Mouse (Mus musculus) kidney, embryonic 16.5 days (tissue): ENCODE results near the gene Tnpo2. TPM values are rescaled to one million over a fixed set of nuclear protein-coding genes. Genes with fewer than 3 reads are reported as not detected.

Source experiments
- ATAC-seq: fragments of 200-750 bp; cut with Nextera tagmentation; 2 replicates; pipeline ENCODE4 v1.8.0; 2017; ENCODE audit warnings: moderate TSS enrichment; ENCODE audit not compliant: low FRiP score, low TSS enrichment
- H3K27ac ChIP-seq: fragments of 300-500 bp; sonication (generic); 2 replicates; pipeline ENCODE4 v1.5.1; 2014; ENCODE audit warnings: low read length
- H3K27me3 ChIP-seq: fragments of 300-500 bp; sonication (generic); 2 replicates; pipeline ENCODE4 v1.6.1; 2014; ENCODE audit warnings: low read length, control low read depth, mixed read lengths; ENCODE audit not compliant: insufficient read depth
- H3K36me3 ChIP-seq: fragments of 300-500 bp; sonication (generic); 2 replicates; pipeline ENCODE4 v1.6.1; 2014; ENCODE audit warnings: low read length, control low read depth, mixed read lengths; ENCODE audit not compliant: insufficient read depth
- H3K4me1 ChIP-seq: fragments of 300-500 bp; sonication (generic); 2 replicates; pipeline ENCODE4 v1.6.1; 2014; ENCODE audit warnings: low read length, control low read depth, mixed read lengths; ENCODE audit not compliant: insufficient read depth
- H3K4me2 ChIP-seq: fragments of 300-500 bp; sonication (generic); replicated peaks from 2 replicates; pipeline ENCODE4 v1.6.1; 2014; ENCODE audit warnings: low read depth, low read length
- H3K4me3 ChIP-seq: fragments of 300-500 bp; sonication (generic); 2 replicates; pipeline ENCODE4 v1.5.1; 2014; ENCODE audit warnings: mild to moderate bottlenecking, low read length
- H3K9ac ChIP-seq: fragments of 300-500 bp; sonication (generic); replicated peaks from 2 replicates; pipeline ENCODE4 v1.6.1; 2014; ENCODE audit warnings: low read length
- H3K9me3 ChIP-seq: fragments of 300-500 bp; sonication (generic); 2 replicates; pipeline ENCODE4 v1.6.1; 2016; ENCODE audit warnings: low read length, control low read depth
- WGBS: fragments of 180-500 bp; shearing (Covaris S2); extraction: QIAGEN DNeasy Blood & Tissue Kit; methylation state at CpG from one replicate; pipeline ENCODE4 v1.1.7; 2014; 5-methylcytosine and 5-hydroxymethylcytosine counted together
- polyA plus RNA-seq: library from polyadenylated mRNA; unstranded; fragments of >200 nt; fragmentation: Nextera tagmentation; extraction: Ambion mirVana; gene quantifications from 2 replicates; pipeline ENCODE4 v1.2.1, GENCODE M21; 2015

Tnpo2 gene
- polyA plus RNA-seq, 1 experiment from 2014 or later: 27.5 TPM

- H3K27me3 ChIP-seq: no peaks in the 10 kb centered on the region
- H3K9me3 ChIP-seq: no peaks in the 10 kb centered on the region
- H3K4me3 ChIP-seq: no peak overlapping the region
- WGBS: 97% methylated on average over 2 of the region's 2 CpGs
- no peak for ATAC-seq
- no peak overlapping the region for H3K27ac ChIP-seq
- no peak overlapping the region for H3K4me2 ChIP-seq
- peaks cover 7% of the 10 kb centered on the region for H3K4me1 ChIP-seq
- H3K9ac ChIP-seq: no peak overlapping the region
- H3K36me3 ChIP-seq: peaks cover 9% of the 10 kb centered on the region; the same call in 1 of the 2 replicates
Measured at GRCm38 (mm10) chr8:85067155-85067554, 30.4 kb downstream of the Tnpo2 start.

- Histone ChIP-seq H3K9ac (no peak within 1 kb of the TSS), H3K27me3 (no peaks in the 10 kb centered on the region), H3K4me1 (peaks cover 11% of the 10 kb centered on the region), H3K4me2 (no peak within 1 kb of the TSS), H3K27ac (no peak within 1 kb of the TSS), H3K9me3 (no peaks in the 10 kb centered on the region), H3K36me3 (peaks cover 6% of the 10 kb centered on the region; the same call in 1 of the 2 replicates), H3K4me3 (no peak within 1 kb of the TSS)
- ATAC-seq: no peak
Measured at GRCm38 (mm10) chr8:85067982-85068381, 31.3 kb downstream of the Tnpo2 start, which contains the start of gene Gm5741. Gene Gm5741 (minus strand): TSS chr8:85067982.

GRCm38 (mm10) chr8:85071041-85071440 is 34.3 kb downstream of the Tnpo2 start:
- peak overlapping the region; percentile 91 for H3K9ac ChIP-seq
- H3K27me3 ChIP-seq: no peaks in the 10 kb centered on the region
- ATAC-seq: no peak
- H3K27ac ChIP-seq: peak overlapping the region; percentile 98
- peak overlapping the region; percentile 93 for H3K4me3 ChIP-seq
- H3K36me3 ChIP-seq: peaks cover 30% of the 10 kb centered on the region
- 79% methylated on average over 5 of the region's 5 CpGs for WGBS
- H3K9me3 ChIP-seq: no peaks in the 10 kb centered on the region
- H3K4me1 ChIP-seq: peaks cover 11% of the 10 kb centered on the region
- H3K4me2 ChIP-seq: peak overlapping the region; percentile 78

DNA sequence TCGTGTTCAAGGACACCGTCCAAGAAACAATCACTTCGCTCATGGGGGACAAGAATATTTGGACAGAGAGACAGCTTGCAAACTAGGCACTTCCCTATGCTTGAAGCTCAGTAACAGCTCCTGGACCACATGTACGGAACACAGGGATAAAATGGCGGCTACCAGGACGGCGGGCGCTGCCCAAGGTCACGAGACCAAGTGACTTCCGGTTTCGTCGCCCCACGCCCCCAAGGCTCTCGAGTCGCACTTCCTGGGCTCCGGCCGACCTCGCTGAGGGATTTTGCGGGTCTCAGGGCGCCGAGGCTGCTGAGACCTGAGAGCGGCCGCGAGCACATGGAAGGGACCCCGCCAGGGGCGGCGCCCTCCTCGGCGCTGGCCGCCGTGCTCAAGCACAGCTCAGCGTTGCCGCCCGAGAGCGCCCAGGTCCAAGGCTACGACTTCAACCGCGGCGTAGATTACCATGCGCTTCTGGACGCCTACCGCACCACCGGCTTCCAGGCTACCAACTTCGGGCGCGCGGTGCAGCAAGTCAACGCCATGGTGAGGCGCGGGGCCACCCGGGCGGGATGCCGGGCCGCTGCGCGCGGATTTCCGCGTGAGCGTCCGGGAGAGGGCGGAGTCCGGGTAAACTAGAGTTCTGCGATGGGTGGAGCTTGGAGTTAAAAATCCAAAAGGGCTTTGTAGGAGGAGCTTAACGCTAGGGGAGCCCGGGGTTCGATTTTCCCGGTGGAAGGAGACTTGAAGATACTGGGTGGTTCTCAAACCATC is 35.0 kb downstream of the Tnpo2 start, which contains the start of gene Dhps:
Gene Dhps, plus strand, starts transcription at position 244 of the 768 bp plus-strand sequence.
- Histone ChIP-seq H3K9ac (peak within 1 kb of the TSS; percentile 91), H3K4me3 (peak within 1 kb of the TSS; percentile 93), H3K36me3 (peaks cover 33% of the 10 kb centered on the region), H3K9me3 (no peaks in the 10 kb centered on the region), H3K4me1 (peaks cover 11% of the 10 kb centered on the region), H3K27me3 (no peaks in the 10 kb centered on the region), H3K27ac (peak within 1 kb of the TSS; percentile 98), H3K4me2 (peak within 1 kb of the TSS; percentile 78)
- peak; percentile 91 for ATAC-seq
- WGBS: under 1% methylated on average over 68 of the region's 68 CpGs

DNA sequence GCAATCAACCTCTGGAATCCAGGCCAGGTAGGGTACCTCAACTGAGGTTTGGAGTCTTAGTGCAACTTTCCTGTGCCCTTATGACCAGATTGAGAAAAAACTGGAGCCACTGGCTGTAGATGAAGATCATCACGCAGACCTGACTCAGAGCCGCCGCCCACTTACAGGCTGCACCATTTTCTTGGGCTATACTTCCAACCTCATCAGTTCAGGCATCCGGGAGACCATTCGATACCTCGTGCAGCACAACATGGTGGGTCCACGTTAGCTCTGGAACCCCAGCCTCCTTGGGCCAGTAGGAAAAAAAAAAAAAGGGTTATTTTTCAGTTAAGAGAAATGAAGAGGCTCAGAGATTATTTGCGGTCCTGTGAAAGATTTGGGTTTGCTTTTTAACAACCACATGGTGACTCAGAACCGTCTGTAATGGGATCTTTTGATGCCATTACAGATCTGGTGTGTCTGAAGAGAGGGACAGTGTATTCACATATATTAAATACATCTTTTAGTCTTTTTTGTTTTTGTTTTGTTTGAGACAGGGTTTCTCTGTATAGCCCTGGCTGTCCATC is 35.7 kb downstream of the Tnpo2 start:
- Histone ChIP-seq H3K9me3 (no peaks in the 10 kb centered on the region), H3K27me3 (no peaks in the 10 kb centered on the region), H3K36me3 (peaks cover 34% of the 10 kb centered on the region), H3K4me1 (peaks cover 11% of the 10 kb centered on the region), H3K4me3 (peak overlapping the region; percentile 93), H3K4me2 (peak overlapping the region; percentile 78), H3K9ac (peak overlapping the region; percentile 91), H3K27ac (peak overlapping the region; percentile 98)
- no peak for ATAC-seq
- 26% methylated on average over 9 of the region's 9 CpGs for WGBS

DNA sequence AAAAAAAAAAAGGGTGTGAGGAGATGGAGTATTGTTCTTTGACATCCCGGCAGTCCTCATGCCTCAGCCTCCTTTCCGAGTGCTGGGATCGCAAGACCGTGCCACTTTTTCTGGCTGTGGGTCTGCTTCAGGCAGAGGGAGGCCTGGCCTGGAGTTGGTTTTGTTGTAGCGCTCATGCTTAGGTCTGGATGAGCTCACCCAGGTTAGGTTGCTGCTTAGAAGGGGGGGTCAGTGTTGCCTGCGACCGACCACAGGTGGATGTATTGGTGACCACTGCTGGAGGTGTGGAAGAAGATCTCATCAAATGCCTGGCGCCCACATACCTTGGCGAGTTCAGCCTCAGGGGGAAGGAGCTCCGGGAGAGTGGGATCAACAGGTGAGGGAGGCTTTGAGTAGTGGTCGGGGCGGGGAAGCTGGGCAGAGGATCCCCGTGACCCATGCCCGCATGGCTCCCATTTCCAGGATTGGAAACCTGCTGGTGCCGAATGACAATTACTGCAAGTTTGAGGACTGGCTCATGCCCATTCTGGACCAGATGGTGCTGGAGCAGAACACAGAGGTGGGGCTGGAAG is 36.4 kb downstream of the Tnpo2 start:
- H3K4me1 ChIP-seq: peaks cover 11% of the 10 kb centered on the region
- no peaks in the 10 kb centered on the region for H3K27me3 ChIP-seq
- no peak overlapping the region for H3K9ac ChIP-seq
- 0 out of 2 replicates have a peak overlapping the region, but pooled peaks have one; percentile 78 for H3K4me2 ChIP-seq
- 92% methylated on average over 15 of the region's 15 CpGs for WGBS
- no peak overlapping the region for H3K27ac ChIP-seq
- H3K4me3 ChIP-seq: no peak overlapping the region
- no peaks in the 10 kb centered on the region for H3K9me3 ChIP-seq
- no peak for ATAC-seq
- H3K36me3 ChIP-seq: peaks cover 34% of the 10 kb centered on the region

GRCm38 (mm10) chr8:85074167-85074566 is 37.5 kb downstream of the Tnpo2 start:
- Histone ChIP-seq H3K4me3 (no peak overlapping the region), H3K4me2 (no peak overlapping the region), H3K9me3 (no peaks in the 10 kb centered on the region), H3K4me1 (peaks cover 11% of the 10 kb centered on the region), H3K36me3 (peaks cover 39% of the 10 kb centered on the region), H3K27me3 (no peaks in the 10 kb centered on the region), H3K27ac (no peak overlapping the region), H3K9ac (no peak overlapping the region)
- no peak for ATAC-seq
- 78% methylated on average over 10 of the region's 10 CpGs for WGBS

DNA sequence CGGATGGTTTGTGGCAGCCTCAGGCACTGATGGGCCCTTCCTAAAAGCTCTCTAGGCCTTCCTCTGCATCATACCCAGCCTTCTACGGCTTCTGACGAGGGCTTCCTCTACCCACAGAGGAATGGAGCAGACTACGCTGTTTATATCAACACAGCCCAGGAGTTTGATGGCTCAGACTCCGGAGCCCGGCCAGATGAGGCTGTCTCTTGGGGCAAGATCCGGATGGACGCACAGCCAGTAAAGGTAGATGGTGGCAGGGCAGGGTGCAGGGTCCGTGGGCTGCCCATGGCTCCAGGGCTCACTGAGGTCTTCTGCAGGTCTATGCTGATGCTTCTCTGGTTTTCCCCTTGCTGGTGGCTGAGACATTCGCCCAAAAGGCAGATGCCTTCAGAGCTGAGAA is 37.9 kb downstream of the Tnpo2 start:
- Histone ChIP-seq H3K4me2 (no peak overlapping the region), H3K4me3 (no peak overlapping the region), H3K9ac (no peak overlapping the region), H3K27me3 (no peaks in the 10 kb centered on the region), H3K36me3 (peaks cover 39% of the 10 kb centered on the region), H3K27ac (no peak overlapping the region), H3K4me1 (peaks cover 13% of the 10 kb centered on the region), H3K9me3 (no peaks in the 10 kb centered on the region)
- no peak for ATAC-seq
- WGBS: 85% methylated on average over 10 of the region's 10 CpGs

- no peak for ATAC-seq
- Histone ChIP-seq H3K9me3 (no peaks in the 10 kb centered on the region), H3K36me3 (peaks cover 39% of the 10 kb centered on the region), H3K27ac (no peak overlapping the region), H3K4me2 (no peak overlapping the region), H3K4me1 (peaks cover 10% of the 10 kb centered on the region), H3K4me3 (no peak overlapping the region), H3K27me3 (no peaks in the 10 kb centered on the region), H3K9ac (no peak overlapping the region)
- 81% methylated on average over 9 of the region's 9 CpGs for WGBS
Measured at GRCm38 (mm10) chr8:85076001-85076400, 39.3 kb downstream of the Tnpo2 start.

DNA sequence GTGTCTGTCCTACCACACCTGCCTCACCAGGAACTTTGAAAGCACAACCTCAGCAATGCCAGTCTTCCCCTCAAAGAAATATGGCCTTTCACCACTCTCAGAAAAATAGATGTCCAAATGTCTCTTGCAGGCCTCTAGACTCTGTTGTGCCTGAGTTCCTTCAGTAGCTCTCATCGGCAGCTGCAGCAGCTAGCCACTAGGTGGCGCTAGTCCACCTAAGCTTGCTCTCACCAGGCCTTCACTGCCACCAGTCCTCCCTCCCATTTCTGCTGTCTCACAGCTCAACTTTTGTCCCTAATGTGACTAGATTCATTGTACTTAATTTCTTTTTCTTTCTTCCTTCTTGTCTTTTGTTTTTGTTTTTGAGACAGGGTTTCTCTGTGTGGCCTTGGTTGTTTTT is 40.3 kb downstream of the Tnpo2 start:
- H3K9ac ChIP-seq: peak overlapping the region; percentile 14; the same call in 1 of the 2 replicates
- H3K4me2 ChIP-seq: no peak overlapping the region
- no peak overlapping the region for H3K4me3 ChIP-seq
- 0% methylated on average over 2 of the region's 2 CpGs for WGBS
- no peak for ATAC-seq
- H3K9me3 ChIP-seq: no peaks in the 10 kb centered on the region
- no peaks in the 10 kb centered on the region for H3K27me3 ChIP-seq
- peaks cover 39% of the 10 kb centered on the region for H3K36me3 ChIP-seq
- H3K4me1 ChIP-seq: peaks cover 16% of the 10 kb centered on the region
- H3K27ac ChIP-seq: no peak overlapping the region
